Mouse (Mus musculus) ES-Bruce4 (cell line): Measurements from ENCODE around the gene Marc1.

Experiments used
- CTCF ChIP-seq: IDR thresholded peaks from one replicate; pipeline ENCODE4 v1.8.1; 2011; ENCODE audit warnings: low read depth, low read length
- EP300 ChIP-seq: IDR thresholded peaks from 2 replicates; pipeline ENCODE4 v1.6.1; 2011; ENCODE audit warnings: low read depth, low read length; ENCODE audit not compliant: insufficient read depth
- POLR2A ChIP-seq: IDR thresholded peaks from one replicate; pipeline ENCODE4 v1.8.1; 2011; ENCODE audit warnings: low read length; ENCODE audit not compliant: insufficient read depth

DNA sequence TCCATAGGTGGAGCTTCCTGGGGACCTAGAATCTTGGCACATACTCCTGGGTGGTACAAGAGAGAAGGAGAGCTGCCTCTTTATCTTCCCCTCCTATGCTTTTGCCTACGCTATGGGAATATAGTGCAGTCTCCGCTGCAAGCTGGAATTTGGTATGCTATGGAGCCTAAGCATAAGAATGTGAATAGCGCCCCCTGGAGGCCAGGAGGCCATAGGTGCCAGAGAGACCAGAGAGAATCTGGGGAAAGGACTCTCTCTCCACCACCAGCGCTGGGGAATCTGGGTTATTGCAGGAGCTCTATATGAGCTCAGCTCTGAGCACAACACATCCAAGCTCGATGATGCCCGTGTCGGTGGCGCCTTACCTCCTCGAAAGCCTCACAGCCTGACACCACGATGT is 21.1 kb upstream of the Marc1 start:
- TF ChIP-seq CTCF (peak; percentile 73), POLR2A (no peak), EP300 (no peak)
